Mouse (Mus musculus) adrenal gland, adult 2 months (tissue): Measurements from ENCODE around the gene Myo16. TPM values are rescaled to one million over a fixed set of nuclear protein-coding genes. Genes with fewer than 3 reads are reported as not detected.

Experiments
- DNase-seq: peaks from one replicate; pipeline ENCODE4 v3.0.0; 2021
- polyA plus RNA-seq: library from polyadenylated mRNA; depleted of rRNA; stranded (reverse); fragments of >200 nt; gene quantifications from 2 replicates; pipeline ENCODE4 v1.2.3, GENCODE M21; 2012
- total RNA-seq, 2 experiments: library from RNA; stranded (reverse); gene quantifications; 2 replicates each; pipeline ENCODE4 v1.2.3; 2021

Myo16 gene
- total and polyA plus RNA-seq, 3 experiments: 0.03 TPM; not detected in 2

- DNase-seq: peak; percentile 6
Measured at GRCm38 (mm10) chr8:10303992-10304391, 150.3 kb downstream of the Myo16 start.

DNA sequence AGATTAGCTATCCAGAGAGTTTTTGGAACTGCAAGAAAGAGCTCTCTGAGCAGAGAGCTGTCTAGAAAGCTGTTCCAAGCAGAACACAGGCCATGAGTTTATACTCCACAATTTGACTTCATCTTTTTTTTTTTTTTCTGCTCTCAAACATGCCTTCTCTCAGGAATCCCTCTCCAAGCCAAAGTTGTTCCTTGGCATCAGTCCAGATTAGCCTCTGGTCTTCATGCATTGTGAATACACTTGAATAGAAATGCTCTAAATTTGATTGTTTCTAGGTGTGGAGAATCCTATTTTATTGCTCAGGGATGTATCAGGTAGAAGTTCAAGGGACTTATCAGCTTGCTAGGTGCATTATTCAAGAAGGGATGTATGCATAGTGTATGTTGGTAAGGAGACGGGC, 151.0 kb downstream of the Myo16 start:
- no peak for DNase-seq

DNA sequence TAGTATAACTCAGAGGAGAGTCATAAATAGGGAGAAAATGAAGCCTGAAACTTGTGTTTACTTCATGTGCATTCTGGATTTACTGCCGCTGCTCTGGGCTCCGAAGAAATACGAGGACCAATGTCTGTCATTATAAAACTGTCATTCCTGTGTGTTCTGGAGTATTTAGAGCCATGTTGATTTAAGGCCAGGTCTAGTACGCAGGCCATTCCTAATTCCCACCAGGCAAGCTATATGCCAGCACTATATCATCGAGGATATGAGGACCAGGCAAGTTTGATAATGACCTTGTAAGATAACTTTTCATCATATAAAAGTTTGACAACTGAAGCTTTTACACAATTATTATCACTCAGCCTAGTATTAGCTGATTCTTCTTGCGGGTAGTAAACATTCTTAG, 153.6 kb downstream of the Myo16 start:
- DNase-seq: no peak

GRCm38 (mm10) chr8:10307770-10308476, 154.2 kb downstream of the Myo16 start:
- DNase-seq: no peak

GRCm38 (mm10) chr8:10310470-10310869, 156.8 kb downstream of the Myo16 start:
- DNase-seq: no peak

GRCm38 (mm10) chr8:10312316-10312715, 158.6 kb downstream of the Myo16 start:
- no peak for DNase-seq

GRCm38 (mm10) chr8:10316201-10316600, 162.5 kb downstream of the Myo16 start:
- no peak for DNase-seq

DNA sequence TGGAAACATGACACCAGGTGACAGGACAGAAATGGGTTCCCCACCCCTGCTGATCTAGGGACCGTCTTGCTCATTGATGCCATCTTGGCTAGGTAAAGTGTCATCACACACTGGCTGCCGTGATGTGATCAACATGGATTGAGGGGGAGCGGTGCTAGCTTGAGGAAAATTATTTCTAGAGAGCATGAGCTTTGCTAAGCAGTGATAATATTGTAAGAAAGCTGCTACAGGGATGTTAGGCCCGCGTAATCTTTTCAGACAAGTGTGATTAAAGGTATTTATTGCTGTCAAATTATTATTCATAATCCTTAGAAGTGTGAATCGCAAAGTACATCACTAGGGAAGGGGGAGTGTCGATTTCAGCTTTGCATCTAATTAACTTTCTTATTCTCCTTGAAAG, 164.4 kb downstream of the Myo16 start:
- DNase-seq: no peak

DNA sequence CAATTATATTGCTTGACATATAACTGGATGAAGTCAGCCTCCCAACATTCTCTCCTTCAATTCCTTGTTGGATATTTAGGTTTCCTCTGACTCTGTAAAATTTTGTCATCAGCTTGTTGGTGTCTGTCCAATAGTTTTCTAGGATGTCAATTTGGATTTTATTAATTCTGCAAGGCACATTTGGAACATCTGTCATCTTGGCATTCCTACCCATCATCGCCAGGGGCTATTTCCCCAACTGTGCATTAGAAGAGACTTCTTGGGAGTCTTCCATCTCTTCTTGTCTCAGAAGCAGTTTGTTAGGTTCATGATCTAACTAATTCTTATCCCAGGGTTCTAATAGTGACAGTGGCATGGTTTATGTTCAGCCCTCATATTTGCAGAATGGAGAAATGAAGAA, 196.7 kb downstream of the Myo16 start:
- DNase-seq: no peak

DNA sequence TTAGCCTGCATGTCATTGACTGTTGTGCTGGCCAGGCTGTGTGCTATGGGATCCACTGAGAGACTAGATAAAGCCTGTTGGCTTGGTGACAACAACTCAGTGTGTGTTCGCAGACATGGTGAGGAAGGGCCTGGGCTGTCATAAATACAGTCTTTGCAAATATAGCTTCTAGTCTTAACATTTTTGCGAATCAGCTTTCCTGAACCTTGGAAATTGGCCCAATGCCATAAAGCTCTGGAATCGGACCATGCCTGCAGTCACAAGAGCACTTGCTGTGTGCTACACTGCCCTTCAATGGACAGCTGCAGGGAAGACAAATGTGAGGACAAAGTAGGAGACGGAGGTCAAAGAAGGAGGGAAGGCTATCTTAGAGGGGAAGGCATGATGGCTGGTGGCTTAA, 205.0 kb downstream of the Myo16 start:
- DNase-seq: no peak

DNA sequence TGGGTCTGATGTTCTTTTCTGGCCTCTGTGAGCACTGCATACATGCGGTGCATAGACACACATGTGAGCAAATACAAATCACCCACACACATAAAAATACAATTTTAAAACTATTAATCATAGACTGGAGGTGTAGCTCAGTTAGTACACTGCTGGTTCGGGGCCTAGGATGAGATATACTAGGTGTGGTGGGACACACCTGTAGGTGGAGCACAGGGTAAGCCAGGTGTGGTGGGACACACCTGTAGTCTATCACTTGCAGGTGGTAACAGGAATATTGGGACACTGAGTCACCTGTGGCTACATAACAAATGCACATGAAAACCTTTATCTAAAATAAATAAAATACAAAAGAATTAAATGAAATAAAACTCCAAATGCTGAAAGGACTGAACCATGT, 209.2 kb downstream of the Myo16 start:
- DNase-seq: no peak

GRCm38 (mm10) chr8:10363654-10364406, 210.1 kb downstream of the Myo16 start:
- no peak for DNase-seq

DNA sequence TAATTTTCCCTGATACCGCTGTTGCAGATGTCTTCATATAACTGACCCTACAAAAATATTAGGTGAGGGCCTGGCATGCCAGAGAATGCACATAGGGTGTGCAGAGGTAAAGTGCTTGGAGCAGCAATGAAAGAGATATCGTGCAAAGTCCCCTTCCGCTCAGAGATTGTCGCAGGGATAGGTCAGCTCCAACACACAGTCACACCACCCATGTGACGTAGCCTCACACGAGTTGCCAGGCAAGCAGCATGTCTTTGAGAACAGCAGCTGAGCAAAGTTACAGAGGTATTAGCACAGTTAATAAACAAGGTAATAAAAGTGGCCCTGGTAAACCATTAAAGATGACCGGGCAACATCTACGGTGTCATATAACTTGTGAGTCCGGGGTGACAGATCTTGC, 212.4 kb downstream of the Myo16 start:
- no peak for DNase-seq

- no peak for DNase-seq
Measured at GRCm38 (mm10) chr8:10372571-10372970, 218.9 kb downstream of the Myo16 start.

DNA sequence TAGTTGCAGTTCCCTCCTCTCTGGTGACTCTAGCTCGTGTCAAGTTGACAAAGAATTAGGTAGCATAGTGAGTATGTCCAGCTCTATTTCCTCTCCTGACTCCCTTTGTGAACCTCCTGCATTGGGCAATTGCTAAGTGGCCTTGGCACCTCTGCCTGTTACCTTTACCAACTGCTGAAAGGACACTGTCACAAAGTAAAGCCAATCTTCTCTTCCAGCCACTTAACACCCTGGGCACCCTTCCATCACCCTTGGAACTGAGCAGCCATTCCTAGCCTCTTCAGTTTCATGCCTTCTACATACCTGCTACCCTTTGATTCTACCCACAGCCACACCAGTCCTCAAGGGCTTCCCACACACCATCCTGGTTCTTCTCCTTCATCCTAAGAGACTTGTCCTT, 233.4 kb downstream of the Myo16 start:
- DNase-seq: no peak

DNA sequence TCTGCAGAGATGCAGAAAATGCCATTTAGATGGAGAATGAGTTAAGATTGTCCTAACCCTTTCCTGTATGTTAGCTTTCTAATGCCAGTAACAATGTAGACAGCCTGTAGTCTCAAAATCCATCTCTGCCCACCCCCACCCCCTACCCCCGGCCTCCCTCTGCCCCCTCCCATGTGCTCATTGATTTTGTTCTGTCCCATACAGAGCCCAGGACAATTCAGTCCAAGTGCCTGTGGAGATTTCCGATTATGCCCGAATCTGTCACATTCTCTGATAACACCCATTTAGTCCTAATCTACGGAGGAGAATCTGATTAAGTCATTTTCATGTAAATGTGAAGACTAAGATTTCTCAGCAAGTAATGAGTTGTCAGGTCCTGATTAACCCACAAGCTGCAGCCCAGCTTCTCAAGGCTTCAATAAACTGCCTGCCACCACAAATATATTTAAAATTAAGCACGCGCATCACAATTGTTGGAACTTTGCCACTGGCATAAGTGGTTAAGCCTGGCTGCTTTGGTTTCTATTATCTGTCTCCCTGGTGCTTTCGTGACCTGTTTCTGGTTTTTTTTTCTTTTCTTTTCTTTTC, 237.5 kb downstream of the Myo16 start:
- DNase-seq: no peak

GRCm38 (mm10) chr8:10391913-10392312, 238.2 kb downstream of the Myo16 start:
- no peak for DNase-seq

DNA sequence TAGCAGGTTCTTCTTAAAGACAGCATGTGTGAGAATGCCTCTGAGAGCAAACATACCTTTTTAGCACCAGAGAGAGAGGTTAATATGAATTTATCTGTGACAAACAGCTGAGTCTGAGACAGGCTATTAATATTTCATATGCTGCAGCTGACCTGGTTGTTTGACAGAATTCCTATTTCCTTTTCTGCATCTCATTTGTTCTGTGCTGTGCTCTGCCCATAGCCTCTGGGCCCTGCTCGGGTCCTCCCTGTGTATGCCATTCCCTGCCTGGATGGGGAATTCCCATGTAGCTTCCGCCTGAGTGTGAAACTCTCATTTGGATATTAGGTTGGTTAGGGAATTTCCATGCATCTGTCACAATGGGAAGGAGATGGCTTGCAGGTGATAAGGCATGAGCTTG, 240.8 kb downstream of the Myo16 start:
- DNase-seq: no peak

GRCm38 (mm10) chr8:10395146-10395545, 241.4 kb downstream of the Myo16 start:
- no peak for DNase-seq

- peak; percentile 7 for DNase-seq
Measured at GRCm38 (mm10) chr8:10402606-10403005, 248.9 kb downstream of the Myo16 start.

GRCm38 (mm10) chr8:10405469-10405868, 251.8 kb downstream of the Myo16 start:
- DNase-seq: peak; percentile 13

DNA sequence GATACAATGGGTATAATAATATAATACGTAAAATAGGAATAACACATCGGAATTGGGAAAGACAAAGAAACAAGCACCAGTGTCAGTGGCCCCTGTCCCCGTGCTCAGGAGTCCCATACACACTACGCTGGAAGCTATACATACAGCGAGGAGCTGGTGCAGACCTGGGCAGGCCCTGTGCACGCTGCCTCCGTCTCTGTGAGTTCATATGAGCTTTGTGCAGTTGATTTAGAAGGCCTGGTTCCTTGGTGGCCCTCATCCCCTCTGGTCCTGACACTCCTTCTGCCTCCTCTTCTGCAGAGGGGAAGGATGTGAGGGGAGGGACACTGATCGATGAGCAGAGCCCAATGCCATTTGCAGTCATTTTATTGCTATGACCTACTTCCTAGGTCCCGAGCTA, 255.3 kb downstream of the Myo16 start:
- DNase-seq: no peak

DNA sequence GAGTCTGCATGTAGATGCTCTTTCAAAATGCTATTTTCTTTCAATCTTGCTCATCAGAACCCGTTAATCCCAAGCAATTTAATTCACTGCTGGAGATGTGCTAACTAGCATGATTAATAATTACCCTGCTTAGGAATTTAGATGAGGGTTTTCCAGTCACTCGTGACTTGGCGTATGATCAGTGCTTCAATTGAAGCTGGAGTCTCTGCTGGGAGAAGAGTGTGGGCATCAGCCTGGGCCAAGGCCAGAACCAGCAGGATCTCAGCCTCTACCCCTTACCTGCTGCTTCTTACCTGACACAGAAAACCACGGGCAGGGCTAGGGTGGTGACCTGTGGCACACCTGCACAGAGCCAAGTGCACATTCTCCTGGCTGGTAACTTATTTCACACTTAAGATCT, 257.8 kb downstream of the Myo16 start:
- no peak for DNase-seq
